Comparison of ENCODE assay signal across 22 mouse cellular contexts in genomic region chr2:67971091-67971490, GRCm38 (mm10).
DNase-seq lines count a peak whose midpoint lies in the region; ATAC-seq and TF ChIP-seq lines count a peak whose summit lies in the region.
"Had no signal": no experiment of that assay in that cellular context is flagged by ENCODE, and none has a peak within 500 bp of the region (broad histone marks: within the 10 kb centered on the region; RNA-seq: fewer than 3 reads in every experiment).

No protein-coding gene starts in this region.

- no peak for TF ChIP-seq POLR2A in kidney, adult 2 months (IDR thresholded peaks at IDR 0.05; ENCODE audit: low read depth, low read length)

- peak; percentile 30 for DNase-seq in kidney, adult 2 months
- DNase-seq in kidney, postnatal 25 days, result no peak
- DNase-seq in cerebellum, adult 11 months, result peak; percentile 6
- DNase-seq in cerebellum, adult 9-11 months, result peak; percentile 31
- DNase-seq in spleen, adult 12 weeks (ENCODE audit: low spot score), result no peak
- DNase-seq in MN1 (ENCODE audit: low spot score), result no peak
- DNase-seq: heart, adult 11 months; heart, postnatal 14 days; liver, embryonic 13.5 days; lung, embryonic 14.5 days; lung, postnatal 36 days; thymus, postnatal 25 days had no signal

- H3K27ac ChIP-seq in kidney, adult 2 months (ENCODE audit: insufficient read depth, low read depth, low read length), result no peak overlapping the region
- H3K27ac ChIP-seq in midbrain, embryonic 16.5 days (ENCODE audit: low read length), result no peak overlapping the region
- no peak overlapping the region for H3K27ac ChIP-seq in midbrain, embryonic 13.5 days
- H3K27ac ChIP-seq: embryonic facial prominence, embryonic 15.5 days; forebrain, embryonic 10.5 days; hindbrain, embryonic 12.5 days; intestine, embryonic 15.5 days; kidney, embryonic 15.5 days; liver, embryonic 13.5 days; neural tube, embryonic 13.5 days had no signal

- no peak overlapping the region for H3K4me2 ChIP-seq in midbrain, embryonic 16.5 days (ENCODE audit: low read length)
- no peak overlapping the region for H3K4me2 ChIP-seq in midbrain, embryonic 13.5 days (replicated peaks)
- H3K4me2 ChIP-seq: embryonic facial prominence, embryonic 15.5 days; heart, embryonic 12.5 days; hindbrain, embryonic 12.5 days; intestine, embryonic 15.5 days; kidney, embryonic 15.5 days; liver, embryonic 13.5 days; lung, embryonic 14.5 days; neural tube, embryonic 13.5 days had no signal

- H3K27me3 ChIP-seq in kidney, adult 2 months (replicated peaks; ENCODE audit: control insufficient read depth, insufficient read depth, low read length), result no peaks in the 10 kb centered on the region
- H3K27me3 ChIP-seq in midbrain, embryonic 16.5 days (ENCODE audit: control insufficient read depth, insufficient read depth, low read depth, low read length), result no peaks in the 10 kb centered on the region
- H3K27me3 ChIP-seq in midbrain, embryonic 13.5 days, result no peaks in the 10 kb centered on the region
- H3K27me3 ChIP-seq: CH12.LX; embryonic facial prominence, embryonic 15.5 days; heart, embryonic 12.5 days; hindbrain, embryonic 12.5 days; intestine, embryonic 15.5 days; kidney, embryonic 15.5 days; liver, embryonic 13.5 days; neural tube, embryonic 13.5 days had no signal

- no peaks in the 10 kb centered on the region for H3K9me3 ChIP-seq in midbrain, embryonic 16.5 days (replicated peaks; ENCODE audit: control insufficient read depth, low read length, poor library complexity, severe bottlenecking)
- H3K9me3 ChIP-seq in midbrain, embryonic 13.5 days, result no peaks in the 10 kb centered on the region
- H3K9me3 ChIP-seq: embryonic facial prominence, embryonic 15.5 days; forebrain, embryonic 10.5 days; heart, embryonic 12.5 days; hindbrain, embryonic 12.5 days; intestine, embryonic 15.5 days; kidney, embryonic 15.5 days; liver, embryonic 13.5 days; neural tube, embryonic 13.5 days had no signal

- H3K36me3 ChIP-seq in kidney, adult 2 months (ENCODE audit: control insufficient read depth, insufficient read depth, low read length), result no peaks in the 10 kb centered on the region
- no peaks in the 10 kb centered on the region for H3K36me3 ChIP-seq in midbrain, embryonic 16.5 days (ENCODE audit: control insufficient read depth, insufficient read depth, low read length)
- no peaks in the 10 kb centered on the region for H3K36me3 ChIP-seq in midbrain, embryonic 13.5 days
- H3K36me3 ChIP-seq: embryonic facial prominence, embryonic 15.5 days; forebrain, embryonic 10.5 days; heart, embryonic 12.5 days; hindbrain, embryonic 12.5 days; intestine, embryonic 15.5 days; kidney, embryonic 15.5 days; liver, embryonic 13.5 days; neural tube, embryonic 13.5 days had no signal

- TF ChIP-seq CTCF in kidney, adult 2 months (conservative IDR thresholded peaks at IDR 0.05; ENCODE audit: insufficient read depth, insufficient read length, low read depth, low read length), result no peak

- no peaks in the 10 kb centered on the region for H3K4me1 ChIP-seq in kidney, adult 2 months (ENCODE audit: control insufficient read depth, insufficient read depth, low read length)
- no peaks in the 10 kb centered on the region for H3K4me1 ChIP-seq in midbrain, embryonic 16.5 days (ENCODE audit: control insufficient read depth, insufficient read depth, low read length)
- H3K4me1 ChIP-seq in midbrain, embryonic 13.5 days (replicated peaks), result no peaks in the 10 kb centered on the region
- H3K4me1 ChIP-seq: embryonic facial prominence, embryonic 15.5 days; heart, embryonic 12.5 days; hindbrain, embryonic 12.5 days; intestine, embryonic 15.5 days; kidney, embryonic 15.5 days; liver, embryonic 13.5 days; neural tube, embryonic 13.5 days had no signal

- ATAC-seq in midbrain, embryonic 16.5 days, result peak; percentile 28; the same call in 1 of the 2 replicates
- no peak for ATAC-seq in midbrain, embryonic 13.5 days
- ATAC-seq: intestine, embryonic 15.5 days had no signal

- no peak overlapping the region for H3K4me3 ChIP-seq in kidney, adult 2 months (ENCODE audit: insufficient read depth, low read depth, low read length)
- H3K4me3 ChIP-seq in midbrain, embryonic 16.5 days (ENCODE audit: low read depth, low read length), result no peak overlapping the region
- no peak overlapping the region for H3K4me3 ChIP-seq in midbrain, embryonic 13.5 days (replicated peaks)
- H3K4me3 ChIP-seq: embryonic facial prominence, embryonic 15.5 days; forebrain, embryonic 10.5 days; heart, embryonic 12.5 days; hindbrain, embryonic 12.5 days; intestine, embryonic 15.5 days; kidney, embryonic 15.5 days; liver, embryonic 13.5 days; neural tube, embryonic 13.5 days had no signal

- 82% methylated on average over 7 of the region's 7 CpGs for WGBS in kidney, adult 2 months
- WGBS in midbrain, embryonic 16.5 days, result 76% methylated on average over 7 of the region's 7 CpGs
- WGBS in midbrain, embryonic 13.5 days, result 80% methylated on average over 7 of the region's 7 CpGs

- no peak overlapping the region for H3K9ac ChIP-seq in midbrain, embryonic 16.5 days (ENCODE audit: low read depth, low read length)
- no peak overlapping the region for H3K9ac ChIP-seq in midbrain, embryonic 13.5 days (replicated peaks)
- H3K9ac ChIP-seq: embryonic facial prominence, embryonic 15.5 days; heart, embryonic 12.5 days; hindbrain, embryonic 12.5 days; intestine, embryonic 15.5 days; kidney, embryonic 15.5 days; liver, embryonic 13.5 days; lung, embryonic 14.5 days; neural tube, embryonic 13.5 days had no signal

Comparison
In these comparisons a context has a peak if more than half of its experiments do, and no peak if none do; other contexts are left out.
1. DNase-seq: peak in kidney, adult 2 months (single experiment), cerebellum, adult 11 months (single experiment) and cerebellum, adult 9-11 months (single experiment); none in kidney, postnatal 25 days (0 of 2), spleen, adult 12 weeks (single experiment) and MN1 (single experiment).